In genomic region chr6:129557298-129558023, GRCm38 (mm10) we compare ENCODE assay signal across 16 mouse cellular contexts. TPM values are rescaled to one million over a fixed set of nuclear protein-coding genes. Genes with fewer than 3 reads are reported as not detected.
A peak's percentile ranks its signal among the peaks of the same experiment; 100 is the strongest.
DNase-seq lines count a peak whose midpoint lies in the region; ATAC-seq and TF ChIP-seq lines count a peak whose summit lies in the region.
"Had no signal": no experiment of that assay in that cellular context is flagged by ENCODE, and none has a peak within 500 bp of the region (broad histone marks: within the 10 kb centered on the region; RNA-seq: fewer than 3 reads in every experiment).

No protein-coding gene starts in this region.

- H3K4me3 ChIP-seq in hindbrain, postnatal 0 days (ENCODE audit: low read length) = no peak overlapping the region
- H3K4me3 ChIP-seq in midbrain, embryonic 13.5 days (replicated peaks) = no peak overlapping the region
- H3K4me3 ChIP-seq: lung, embryonic 15.5 days had no signal

- no peak overlapping the region for H3K4me2 ChIP-seq in hindbrain, postnatal 0 days (ENCODE audit: low read depth, low read length)
- no peak overlapping the region for H3K4me2 ChIP-seq in midbrain, embryonic 13.5 days (replicated peaks)
- H3K4me2 ChIP-seq: lung, embryonic 15.5 days had no signal

- peak; percentile 66 for ATAC-seq in hindbrain, postnatal 0 days
- ATAC-seq in midbrain, embryonic 13.5 days = peak; percentile 43

- DNase-seq in brain, adult 2 months (ENCODE audit: low read depth, low spot score) = peak; percentile 40
- peak; percentile 36 for DNase-seq in embryo, embryonic 11 days
- no peak for DNase-seq in hindbrain, postnatal 0 days (ENCODE audit: low spot score)
- DNase-seq in right cerebral cortex, postnatal 10 days (ENCODE audit: low spot score in 2 of 2) = no peak
- DNase-seq in adrenal gland, postnatal 14 days = no peak
- DNase-seq in testis, postnatal 10 days (ENCODE audit: low spot score) = no peak
- no peak for DNase-seq in lung, postnatal 10 days
- DNase-seq: adrenal gland, postnatal 25 days; gastrocnemius, postnatal 10 days; heart, postnatal 36 days had no signal

- H3K27me3 ChIP-seq in hindbrain, postnatal 0 days (ENCODE audit: insufficient read depth, low read length) = no peaks in the 10 kb centered on the region
- no peaks in the 10 kb centered on the region for H3K27me3 ChIP-seq in midbrain, embryonic 13.5 days
- H3K27me3 ChIP-seq: lung, embryonic 15.5 days had no signal

- no peak overlapping the region for H3K27ac ChIP-seq in hindbrain, postnatal 0 days
- H3K27ac ChIP-seq in midbrain, embryonic 13.5 days = no peak overlapping the region
- H3K27ac ChIP-seq: lung, embryonic 15.5 days had no signal

- no peaks in the 10 kb centered on the region for H3K9me3 ChIP-seq in hindbrain, postnatal 0 days (ENCODE audit: low read length)
- no peaks in the 10 kb centered on the region for H3K9me3 ChIP-seq in midbrain, embryonic 13.5 days
- H3K9me3 ChIP-seq: lung, embryonic 15.5 days had no signal

- no peaks in the 10 kb centered on the region for H3K36me3 ChIP-seq in hindbrain, postnatal 0 days (ENCODE audit: insufficient read depth, low read length)
- H3K36me3 ChIP-seq in midbrain, embryonic 13.5 days = no peaks in the 10 kb centered on the region
- H3K36me3 ChIP-seq: lung, embryonic 15.5 days had no signal

- H3K9ac ChIP-seq in hindbrain, postnatal 0 days (replicated peaks; ENCODE audit: low read length) = no peak overlapping the region
- no peak overlapping the region for H3K9ac ChIP-seq in midbrain, embryonic 13.5 days (replicated peaks)
- H3K9ac ChIP-seq: lung, embryonic 15.5 days had no signal

- H3K4me1 ChIP-seq in hindbrain, postnatal 0 days (ENCODE audit: insufficient read depth, low read length) = no peaks in the 10 kb centered on the region
- peaks cover 11% of the 10 kb centered on the region; the same call in 1 of the 2 replicates for H3K4me1 ChIP-seq in midbrain, embryonic 13.5 days (replicated peaks)
- H3K4me1 ChIP-seq: lung, embryonic 15.5 days had no signal

- no peak for TF ChIP-seq CTCF in hindbrain, postnatal 0 days (IDR thresholded peaks at IDR 0.05; ENCODE audit: low read depth)

RNA-seq across cellular contexts. Expression of gene Klre1, which starts 20.2 kb away (rescaled TPM):
- total RNA-seq in hindbrain, postnatal 0 days (2014; rRNA removed) = not detected in 2 replicates
- 0.21 TPM in 1 of 2 replicates, not detected in the other for polyA plus RNA-seq in hindbrain, postnatal 0 days (2015; fragmentation: Nextera tagmentation; extraction: Ambion mirVana)
- not detected in 2 replicates for polyA plus RNA-seq in midbrain, embryonic 13.5 days (2015; fragmentation: Nextera tagmentation; extraction: Ambion mirVana)
- total RNA-seq in adrenal gland, postnatal 14 days (2021) = not detected in 2 replicates
- total RNA-seq: adrenal gland, postnatal 25 days; gastrocnemius, postnatal 10 days; heart, postnatal 36 days; layer of hippocampus, postnatal 10 days had no signal
- polyA plus RNA-seq: lung, embryonic 15.5 days had no signal

RNA-seq across cellular contexts. Expression of gene Gabarapl1, which starts 24.5 kb away (rescaled TPM):
- 272 and 286 TPM in 2 replicates for total RNA-seq in hindbrain, postnatal 0 days (2014; rRNA removed)
- polyA plus RNA-seq in hindbrain, postnatal 0 days (2015; fragmentation: Nextera tagmentation; extraction: Ambion mirVana) = 272 and 274 TPM in 2 replicates
- polyA plus RNA-seq in midbrain, embryonic 13.5 days (2015; fragmentation: Nextera tagmentation; extraction: Ambion mirVana) = 159 and 164 TPM in 2 replicates
- 216 and 263 TPM in 2 replicates for total RNA-seq in adrenal gland, postnatal 14 days (2021)

RNA-seq across cellular contexts. Expression of gene Klrd1, which starts 34.1 kb away (rescaled TPM):
- total RNA-seq in hindbrain, postnatal 0 days (2014; rRNA removed) = not detected in 2 replicates
- polyA plus RNA-seq in hindbrain, postnatal 0 days (2015; fragmentation: Nextera tagmentation; extraction: Ambion mirVana) = not detected in 2 replicates
- polyA plus RNA-seq in midbrain, embryonic 13.5 days (2015; fragmentation: Nextera tagmentation; extraction: Ambion mirVana) = not detected in 2 replicates
- total RNA-seq in adrenal gland, postnatal 14 days (2021) = 3.0 TPM in 1 of 2 replicates, not detected in the other
- total RNA-seq: adrenal gland, postnatal 25 days; gastrocnemius, postnatal 10 days; layer of hippocampus, postnatal 10 days had no signal
- polyA plus RNA-seq: cortical plate, adult 2 months had no signal

RNA-seq across cellular contexts. Expression of gene Tmem52b, which starts 45.1 kb away (rescaled TPM):
- total RNA-seq in hindbrain, postnatal 0 days (2014; rRNA removed) = 0.05 TPM in 1 of 2 replicates, not detected in the other
- polyA plus RNA-seq in hindbrain, postnatal 0 days (2015; fragmentation: Nextera tagmentation; extraction: Ambion mirVana) = not detected in 2 replicates
- not detected in 2 replicates for polyA plus RNA-seq in midbrain, embryonic 13.5 days (2015; fragmentation: Nextera tagmentation; extraction: Ambion mirVana)
- not detected in 2 replicates for total RNA-seq in adrenal gland, postnatal 14 days (2021)
- total RNA-seq: adrenal gland, postnatal 25 days; gastrocnemius, postnatal 10 days; heart, postnatal 36 days; layer of hippocampus, postnatal 10 days; neutrophil, adult 5-6 weeks had no signal
- polyA plus RNA-seq: cortical plate, adult 2 months; spleen, adult 2 months had no signal

RNA-seq across cellular contexts. Expression of gene Olr1, which starts 50.5 kb away (rescaled TPM):
- not detected in 2 replicates for total RNA-seq in hindbrain, postnatal 0 days (2014; rRNA removed)
- 0.09 TPM in 1 of 2 replicates, not detected in the other for polyA plus RNA-seq in hindbrain, postnatal 0 days (2015; fragmentation: Nextera tagmentation; extraction: Ambion mirVana)
- polyA plus RNA-seq in midbrain, embryonic 13.5 days (2015; fragmentation: Nextera tagmentation; extraction: Ambion mirVana) = not detected in 2 replicates
- total RNA-seq in adrenal gland, postnatal 14 days (2021) = 1.1 TPM in 1 of 2 replicates, not detected in the other
- total RNA-seq: adrenal gland, postnatal 25 days; layer of hippocampus, postnatal 10 days had no signal
- polyA plus RNA-seq: cortical plate, adult 2 months had no signal

Comparison
In these comparisons a context has a peak if more than half of its experiments do, and no peak if none do; other contexts are left out.
1. DNase-seq: peak in brain, adult 2 months (single experiment) and embryo, embryonic 11 days (single experiment); none in hindbrain, postnatal 0 days (single experiment), right cerebral cortex, postnatal 10 days (0 of 2), adrenal gland, postnatal 14 days (single experiment), testis, postnatal 10 days (single experiment) and lung, postnatal 10 days (single experiment).